Mouse (Mus musculus): Measurements from ENCODE around the gene Chil4. TPM values are rescaled to one million over a fixed set of nuclear protein-coding genes. Genes with fewer than 3 reads are reported as not detected.
"Not testable (repeated sequence)": the region's sequence is repeated elsewhere in the genome, so short reads cannot be mapped to it uniquely, and the experiment has no call there.

The Chil4 gene
- not detected in 2 replicates for polyA plus RNA-seq (2012; ENCODE audit: insufficient read depth, insufficient read length, low replicate concordance, missing spikeins)

GRCm38 (mm10) chr3:106219407-106219806 is at the start of gene Chil4:
Chil4 (minus strand) TSS chr3:106219507.
- 91% methylated on average over 2 of the region's 2 CpGs for WGBS
- TF ChIP-seq POLR2A (IDR thresholded peaks at IDR 0.05; ENCODE audit: insufficient read depth, low read depth, low read length) (no peak), CTCF (IDR thresholded peaks at IDR 0.05; ENCODE audit: insufficient read depth, low read depth, low read length) (no peak)
- H3K4me3 ChIP-seq (ENCODE audit: insufficient read depth, low read depth, low read length), result no peak within 1 kb of the TSS
- no peaks in the 10 kb centered on the region for H3K4me1 ChIP-seq (ENCODE audit: control insufficient read depth, insufficient read depth, low read length)
- H3K27ac ChIP-seq (ENCODE audit: insufficient read depth, low read depth, low read length), result no peak within 1 kb of the TSS

DNA sequence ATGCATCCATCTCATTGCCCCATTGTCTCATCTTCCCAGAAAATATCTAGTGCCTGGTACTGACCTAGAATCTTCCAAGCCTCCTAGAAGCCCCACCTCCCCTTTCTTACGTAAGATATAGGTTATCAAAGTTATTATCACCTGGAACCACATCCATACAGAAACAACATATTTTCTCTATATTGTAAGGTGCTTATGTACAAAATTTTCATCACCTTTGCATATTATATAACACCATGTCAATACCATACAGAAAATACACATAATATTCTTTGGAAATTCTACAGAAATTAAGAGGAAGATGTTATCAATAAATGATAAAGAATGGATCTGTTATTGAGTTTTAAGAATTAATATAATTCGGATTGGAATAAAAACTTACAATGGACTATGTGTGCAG is 46.5 kb upstream of the Chil4 start:
- 85% methylated on average over 2 of the region's 2 CpGs for WGBS
- TF ChIP-seq POLR2A (IDR thresholded peaks at IDR 0.05; ENCODE audit: insufficient read depth, low read depth, low read length), result no peak
- TF ChIP-seq CTCF (IDR thresholded peaks at IDR 0.05; ENCODE audit: insufficient read depth, low read depth, low read length), result no peak
- Histone ChIP-seq H3K4me1 (ENCODE audit: control insufficient read depth, insufficient read depth, low read length) (no peaks in the 10 kb centered on the region), H3K27ac (ENCODE audit: insufficient read depth, low read depth, low read length) (no peak overlapping the region), H3K4me3 (ENCODE audit: insufficient read depth, low read depth, low read length) (no peak overlapping the region)

DNA sequence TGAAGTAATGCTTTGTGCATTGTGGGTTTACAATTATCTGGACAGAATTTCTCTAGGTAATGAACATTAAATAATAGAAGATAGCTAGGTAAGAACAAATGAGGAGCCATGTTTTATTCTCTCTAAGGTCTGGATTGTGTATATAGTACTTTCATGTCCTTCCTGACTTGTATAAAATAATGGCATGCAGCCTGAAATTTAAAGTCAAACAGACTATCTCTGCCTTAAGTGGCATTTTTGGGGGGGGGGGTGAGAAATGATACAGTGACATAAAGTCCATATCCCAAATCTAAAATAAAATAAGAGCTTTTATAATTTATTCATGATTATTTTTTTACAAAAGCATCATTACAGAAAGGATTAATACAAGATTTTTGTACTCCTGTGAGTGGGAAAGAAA is 45.5 kb upstream of the Chil4 start:
- no peak overlapping the region for H3K27ac ChIP-seq (ENCODE audit: insufficient read depth, low read depth, low read length)
- TF ChIP-seq CTCF (IDR thresholded peaks at IDR 0.05; ENCODE audit: insufficient read depth, low read depth, low read length) (no peak), POLR2A (IDR thresholded peaks at IDR 0.05; ENCODE audit: insufficient read depth, low read depth, low read length) (no peak)
- H3K4me3 ChIP-seq (ENCODE audit: insufficient read depth, low read depth, low read length), result no peak overlapping the region
- H3K4me1 ChIP-seq (ENCODE audit: control insufficient read depth, insufficient read depth, low read length), result no peaks in the 10 kb centered on the region

GRCm38 (mm10) chr3:106257076-106257475 is 37.8 kb upstream of the Chil4 start:
- not testable (repeated sequence) for H3K4me3 ChIP-seq (ENCODE audit: insufficient read depth, low read depth, low read length); H3K4me1 ChIP-seq (ENCODE audit: control insufficient read depth, insufficient read depth, low read length); H3K27ac ChIP-seq (ENCODE audit: insufficient read depth, low read depth, low read length)
- WGBS, result 92% methylated on average over 11 of the region's 11 CpGs

- 85% methylated on average over 6 of the region's 6 CpGs for WGBS
- Histone ChIP-seq H3K4me1 (ENCODE audit: control insufficient read depth, insufficient read depth, low read length) (no peaks in the 10 kb centered on the region), H3K27ac (ENCODE audit: insufficient read depth, low read depth, low read length) (no peak overlapping the region), H3K4me3 (ENCODE audit: insufficient read depth, low read depth, low read length) (no peak overlapping the region)
- TF ChIP-seq POLR2A (IDR thresholded peaks at IDR 0.05; ENCODE audit: insufficient read depth, low read depth, low read length), result no peak
- no peak for TF ChIP-seq CTCF (IDR thresholded peaks at IDR 0.05; ENCODE audit: insufficient read depth, low read depth, low read length)
Observed at GRCm38 (mm10) chr3:106252719-106253118, 33.4 kb upstream of the Chil4 start.

- 55% methylated on average over 5 of the region's 5 CpGs for WGBS
- H3K27ac ChIP-seq (ENCODE audit: insufficient read depth, low read depth, low read length); H3K4me1 ChIP-seq (ENCODE audit: control insufficient read depth, insufficient read depth, low read length); H3K4me3 ChIP-seq (ENCODE audit: insufficient read depth, low read depth, low read length): not testable (repeated sequence)
Observed at GRCm38 (mm10) chr3:106250763-106251399, 31.6 kb upstream of the Chil4 start.

DNA sequence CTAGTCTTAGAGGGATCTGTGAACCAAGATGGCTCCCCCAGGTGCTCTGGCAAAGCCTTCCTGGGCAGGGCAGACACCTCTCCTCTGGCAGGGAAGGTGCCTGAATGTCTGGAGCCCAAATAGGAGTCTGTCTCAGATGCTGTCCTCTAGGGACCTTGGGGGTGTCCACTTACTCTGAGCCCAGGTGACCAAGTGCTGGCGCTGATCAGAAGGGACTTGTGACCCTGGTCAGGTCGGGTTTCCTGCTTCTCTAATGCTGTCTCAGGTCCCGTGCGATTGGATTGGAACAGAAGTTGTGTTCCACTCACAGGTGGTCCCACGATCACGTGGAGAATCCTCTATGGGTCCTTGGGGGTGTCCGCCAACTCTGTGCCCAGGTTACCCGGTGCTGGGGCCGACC is 28.1 kb upstream of the Chil4 start:
- not testable (repeated sequence) for H3K27ac ChIP-seq (ENCODE audit: insufficient read depth, low read depth, low read length); H3K4me1 ChIP-seq (ENCODE audit: control insufficient read depth, insufficient read depth, low read length); H3K4me3 ChIP-seq (ENCODE audit: insufficient read depth, low read depth, low read length)
- WGBS, result 88% methylated on average over 9 of the region's 9 CpGs

- H3K4me1 ChIP-seq (ENCODE audit: control insufficient read depth, insufficient read depth, low read length); H3K4me3 ChIP-seq (ENCODE audit: insufficient read depth, low read depth, low read length); H3K27ac ChIP-seq (ENCODE audit: insufficient read depth, low read depth, low read length): not testable (repeated sequence)
- 96% methylated on average over 1 of the region's 1 CpGs for WGBS
Observed at GRCm38 (mm10) chr3:106240210-106240609, 20.9 kb upstream of the Chil4 start.

DNA sequence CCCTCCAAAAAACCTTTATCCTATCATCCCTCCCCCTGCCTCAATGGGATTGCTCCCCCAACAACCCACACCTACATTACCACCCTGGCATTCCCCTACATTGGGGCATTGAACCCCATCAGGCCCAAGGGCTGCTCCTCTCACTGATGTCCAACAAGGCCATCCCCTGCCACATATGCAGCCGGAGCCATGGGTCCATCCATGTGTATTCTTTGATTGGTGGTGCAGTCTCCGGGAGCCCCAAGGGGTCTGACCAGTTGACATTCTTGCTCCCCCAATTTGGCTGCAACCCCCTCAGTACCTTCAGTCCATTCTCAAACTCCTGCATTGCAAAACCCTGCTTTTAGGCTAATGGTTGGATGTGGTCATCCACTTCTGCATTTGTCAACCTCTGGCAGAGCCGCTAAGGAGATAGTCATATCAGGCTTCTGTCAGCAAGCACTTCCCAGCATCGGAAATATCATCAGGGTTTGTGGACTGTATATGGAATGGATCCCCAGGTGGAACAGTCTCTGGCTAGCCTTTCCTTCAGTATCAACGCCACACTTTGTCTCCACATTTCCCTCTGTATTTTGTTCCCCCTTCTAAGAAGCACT is 20.0 kb upstream of the Chil4 start:
- TF ChIP-seq CTCF (IDR thresholded peaks at IDR 0.05; ENCODE audit: insufficient read depth, low read depth, low read length) (no peak), POLR2A (IDR thresholded peaks at IDR 0.05; ENCODE audit: insufficient read depth, low read depth, low read length) (no peak)
- Histone ChIP-seq H3K4me1 (ENCODE audit: control insufficient read depth, insufficient read depth, low read length) (no peaks in the 10 kb centered on the region), H3K27ac (ENCODE audit: insufficient read depth, low read depth, low read length) (no peak overlapping the region), H3K4me3 (ENCODE audit: insufficient read depth, low read depth, low read length) (no peak overlapping the region)
- WGBS, result 96% methylated on average over 5 of the region's 5 CpGs

- H3K4me1 ChIP-seq (ENCODE audit: control insufficient read depth, insufficient read depth, low read length); H3K4me3 ChIP-seq (ENCODE audit: insufficient read depth, low read depth, low read length); H3K27ac ChIP-seq (ENCODE audit: insufficient read depth, low read depth, low read length): not testable (repeated sequence)
- WGBS, result 76% methylated on average over 3 of the region's 3 CpGs
Observed at GRCm38 (mm10) chr3:106223391-106223790, 4.1 kb upstream of the Chil4 start.

Data from olfactory bulb, adult 2 months (tissue).